Mouse (Mus musculus) neural tube, embryonic 11.5 days (tissue): ENCODE results near the gene Mpeg1. TPM values are rescaled to one million over a fixed set of nuclear protein-coding genes. Genes with fewer than 3 reads are reported as not detected.

Experiments
- ATAC-seq: fragments of 200-750 bp; cut with Nextera tagmentation; 2 replicates; pipeline ENCODE4 v1.8.0; 2017; ENCODE audit warnings: moderate number of reproducible peaks, mild to moderate bottlenecking, moderate TSS enrichment, moderate library complexity; ENCODE audit not compliant: insufficient read depth, low FRiP score, low TSS enrichment
- DNase-seq: peaks from one replicate; pipeline ENCODE4 v3.0.0-alpha.2; 2015; ENCODE audit warnings: low spot score
- H3K27ac ChIP-seq: fragments of 300-500 bp; sonication (generic); 2 replicates; pipeline ENCODE4 v1.5.1; 2014; ENCODE audit warnings: low read depth, mild to moderate bottlenecking, low read length
- H3K27me3 ChIP-seq: fragments of 300-500 bp; sonication (generic); 2 replicates; pipeline ENCODE4 v1.6.1; 2014; ENCODE audit warnings: mild to moderate bottlenecking, low read length, mixed read lengths; ENCODE audit not compliant: control insufficient read depth, insufficient read depth
- H3K36me3 ChIP-seq: fragments of 300-500 bp; sonication (generic); 2 replicates; pipeline ENCODE4 v1.6.1; 2014; ENCODE audit warnings: mild to moderate bottlenecking, low read length, moderate library complexity, mixed read lengths; ENCODE audit not compliant: control insufficient read depth, insufficient read depth
- H3K4me1 ChIP-seq: fragments of 300-500 bp; sonication (generic); 2 replicates; pipeline ENCODE4 v1.6.1; 2014; ENCODE audit warnings: low read length, mixed read lengths; ENCODE audit not compliant: control insufficient read depth, insufficient read depth
- H3K4me2 ChIP-seq: fragments of 300-500 bp; sonication (generic); 2 replicates; pipeline ENCODE4 v1.6.1; 2014; ENCODE audit warnings: low read depth, mild to moderate bottlenecking, moderate library complexity
- H3K4me3 ChIP-seq: fragments of 300-500 bp; sonication (generic); 2 replicates; pipeline ENCODE4 v1.5.1; 2014; ENCODE audit warnings: low read depth, low read length
- H3K9ac ChIP-seq: fragments of 300-500 bp; sonication (generic); 2 replicates; pipeline ENCODE4 v1.6.1; 2014; ENCODE audit warnings: mild to moderate bottlenecking, low read length
- H3K9me3 ChIP-seq: fragments of 300-500 bp; sonication (generic); 2 replicates; pipeline ENCODE4 v1.6.1; 2016; ENCODE audit warnings: low read length; ENCODE audit not compliant: control insufficient read depth
- WGBS: fragments of 180-500 bp; shearing (Covaris S2); extraction: QIAGEN DNeasy Blood & Tissue Kit; methylation state at CpG from one replicate; pipeline ENCODE4 v1.1.7; 2014; 5-methylcytosine and 5-hydroxymethylcytosine counted together
- polyA plus RNA-seq: library from polyadenylated mRNA; unstranded; fragments of >200 nt; fragmentation: Nextera tagmentation; extraction: Ambion mirVana; gene quantifications from 2 replicates; pipeline ENCODE4 v1.2.1, GENCODE M21; 2014

Gene Mpeg1
- polyA plus RNA-seq, 1 experiment from 2014 or later, result 1.1 TPM

DNA sequence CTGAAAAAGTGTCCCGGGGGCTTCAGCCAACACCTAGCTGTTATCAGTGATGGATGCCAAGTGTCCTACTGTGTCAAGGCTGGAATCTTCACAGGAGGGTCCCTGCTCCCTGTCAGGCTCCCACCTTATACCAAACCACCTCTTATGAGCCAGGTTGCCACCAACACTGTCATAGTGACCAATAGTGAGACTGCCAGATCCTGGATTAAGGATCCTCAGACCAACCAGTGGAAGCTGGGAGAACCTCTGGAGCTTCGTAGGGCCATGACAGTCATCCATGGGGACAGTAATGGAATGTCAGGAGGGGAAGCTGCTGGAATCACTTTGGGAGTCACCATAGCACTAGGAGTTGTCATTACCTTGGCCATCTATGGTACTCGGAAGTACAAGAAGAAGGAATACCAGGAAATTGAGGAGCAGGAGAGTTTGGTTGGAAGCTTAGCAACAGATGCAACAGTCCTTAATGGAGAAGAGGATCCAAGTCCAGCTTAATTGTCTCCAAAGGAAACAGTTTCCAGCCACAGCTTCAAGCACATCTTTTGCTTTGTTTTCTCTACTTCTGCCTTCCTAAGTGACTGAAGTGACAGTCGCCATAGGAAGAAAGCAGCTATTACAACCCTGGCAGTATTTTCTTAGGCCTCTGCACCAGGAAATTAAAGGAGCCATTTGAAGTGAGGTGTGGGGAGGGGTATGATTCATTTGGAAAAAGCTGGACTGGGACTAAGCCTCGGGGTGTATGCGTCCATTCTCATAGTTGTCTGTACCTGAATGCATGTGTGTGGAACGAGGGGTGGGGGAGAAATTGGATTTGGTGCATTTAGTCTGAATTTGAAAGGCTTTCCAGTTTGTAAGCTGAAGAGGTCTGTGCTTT is 2.5 kb downstream of the Mpeg1 start:
- ATAC-seq (no peak), DNase-seq (no peak)
- H3K4me3 ChIP-seq, result no peak overlapping the region
- no peaks in the 10 kb centered on the region for H3K4me1 ChIP-seq
- WGBS, result 84% methylated on average over 7 of the region's 7 CpGs
- H3K36me3 ChIP-seq, result no peaks in the 10 kb centered on the region
- no peak overlapping the region for H3K9ac ChIP-seq
- no peaks in the 10 kb centered on the region for H3K27me3 ChIP-seq
- no peak overlapping the region for H3K4me2 ChIP-seq
- no peak overlapping the region for H3K27ac ChIP-seq
- H3K9me3 ChIP-seq, result no peaks in the 10 kb centered on the region

DNA sequence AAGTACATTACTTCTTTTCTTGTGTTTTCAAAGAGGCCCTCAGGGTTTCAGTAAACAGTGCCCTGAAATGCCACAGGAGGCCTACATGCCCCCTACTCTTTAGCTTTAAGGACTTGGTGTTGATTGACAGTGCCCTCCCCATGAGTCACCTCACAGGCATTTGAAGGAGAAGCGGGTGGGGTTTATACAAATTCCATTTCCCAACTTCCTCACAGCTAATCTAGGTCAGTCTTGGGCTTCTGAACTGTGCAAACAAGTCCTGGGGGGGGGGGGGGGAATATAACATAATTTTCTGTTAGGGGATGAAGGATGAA is 3.1 kb downstream of the Mpeg1 start:
- H3K36me3 ChIP-seq, result no peaks in the 10 kb centered on the region; the same call in 1 of the 2 replicates
- no peaks in the 10 kb centered on the region for H3K4me1 ChIP-seq
- no peak overlapping the region for H3K4me3 ChIP-seq
- no peaks in the 10 kb centered on the region for H3K9me3 ChIP-seq
- H3K9ac ChIP-seq, result no peak overlapping the region
- no peak overlapping the region for H3K4me2 ChIP-seq
- no peaks in the 10 kb centered on the region for H3K27me3 ChIP-seq
- ATAC-seq, result no peak
- 76% methylated on average over 1 of the region's 1 CpGs for WGBS
- DNase-seq, result no peak
- no peak overlapping the region for H3K27ac ChIP-seq

DNA sequence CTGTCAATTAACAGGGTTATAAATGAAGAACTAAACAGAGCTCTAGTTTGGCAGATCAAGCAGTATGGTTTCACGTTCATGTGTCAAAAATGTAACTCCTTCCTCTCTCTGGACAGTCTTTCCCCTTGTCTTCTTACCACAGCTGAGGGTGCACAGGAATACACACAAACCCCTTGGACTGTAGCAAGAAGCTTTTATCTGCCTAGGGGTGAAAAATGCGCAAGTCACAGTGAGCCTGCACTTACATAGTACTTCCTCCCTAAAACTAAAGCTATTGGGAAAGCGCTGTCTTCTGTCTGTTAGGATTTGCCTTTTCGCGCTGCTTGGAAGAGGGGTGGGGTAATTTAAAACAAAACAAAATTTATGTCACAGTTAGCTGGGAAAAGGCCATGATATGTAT is 3.5 kb downstream of the Mpeg1 start:
- no peak overlapping the region for H3K4me2 ChIP-seq
- H3K27ac ChIP-seq, result no peak overlapping the region
- no peaks in the 10 kb centered on the region for H3K9me3 ChIP-seq
- H3K36me3 ChIP-seq, result peaks cover under 1% of the 10 kb centered on the region
- WGBS, result 86% methylated on average over 5 of the region's 5 CpGs
- no peak for DNase-seq
- H3K27me3 ChIP-seq, result no peaks in the 10 kb centered on the region
- no peak overlapping the region for H3K4me3 ChIP-seq
- H3K4me1 ChIP-seq, result no peaks in the 10 kb centered on the region
- no peak for ATAC-seq
- no peak overlapping the region for H3K9ac ChIP-seq

DNA sequence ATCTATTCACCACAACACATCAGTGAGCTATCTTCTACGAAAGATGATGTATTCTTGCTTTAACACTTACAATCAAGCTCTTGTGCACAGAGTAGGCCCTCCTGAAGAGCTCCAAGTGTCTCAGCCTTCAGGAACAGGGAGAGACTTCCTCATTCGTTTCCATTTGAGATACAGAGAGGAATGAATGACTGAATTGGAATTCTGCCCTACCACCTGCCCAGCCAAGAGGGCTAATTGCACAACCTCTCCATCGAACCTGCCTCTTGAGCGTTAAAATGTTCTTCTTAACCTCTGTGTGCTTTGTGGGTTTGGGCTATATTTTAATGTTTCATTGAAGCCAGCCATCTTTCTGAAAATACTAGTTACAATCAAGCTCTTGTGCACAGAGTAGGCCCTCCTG is 4.1 kb downstream of the Mpeg1 start:
- H3K4me3 ChIP-seq, result no peak overlapping the region
- no peak for DNase-seq
- H3K27me3 ChIP-seq, result no peaks in the 10 kb centered on the region
- H3K9me3 ChIP-seq, result no peaks in the 10 kb centered on the region
- H3K9ac ChIP-seq, result no peak overlapping the region
- H3K27ac ChIP-seq, result no peak overlapping the region
- H3K36me3 ChIP-seq, result peaks cover 5% of the 10 kb centered on the region
- no peak for ATAC-seq
- H3K4me2 ChIP-seq, result no peak overlapping the region
- WGBS, result 84% methylated on average over 4 of the region's 4 CpGs
- no peaks in the 10 kb centered on the region for H3K4me1 ChIP-seq

DNA sequence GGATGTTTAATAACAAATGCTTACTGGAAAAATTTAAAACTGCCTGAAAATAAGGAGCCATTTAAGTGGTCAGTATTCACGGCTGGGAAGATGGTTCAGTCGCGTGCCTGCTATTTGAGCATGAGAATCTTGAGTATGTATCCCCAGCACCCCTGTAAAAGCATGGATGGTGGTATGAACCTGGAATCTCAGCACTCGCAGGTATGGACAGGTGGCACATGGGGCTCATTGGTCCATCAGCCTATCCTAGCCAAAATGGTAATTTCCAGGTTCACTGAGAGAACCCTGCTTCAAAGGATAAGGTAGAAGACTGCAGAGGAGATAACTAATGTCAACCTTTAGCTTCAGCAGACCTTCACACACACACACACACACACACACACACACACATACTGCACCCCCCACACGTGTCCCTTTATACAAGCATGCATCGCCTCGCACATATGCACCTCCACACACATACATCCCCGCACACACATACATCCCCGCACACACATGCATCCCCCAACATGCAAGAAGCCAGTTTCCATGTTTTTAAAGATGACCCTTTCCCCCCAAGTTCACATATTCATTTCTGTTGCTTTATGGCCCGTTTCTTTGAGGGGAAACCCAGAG is 5.1 kb downstream of the Mpeg1 start:
- no peak overlapping the region for H3K9ac ChIP-seq
- no peaks in the 10 kb centered on the region for H3K9me3 ChIP-seq
- ATAC-seq (no peak), DNase-seq (no peak)
- H3K4me2 ChIP-seq, result no peak overlapping the region
- H3K27me3 ChIP-seq, result no peaks in the 10 kb centered on the region
- WGBS, result 92% methylated on average over 10 of the region's 10 CpGs
- H3K4me1 ChIP-seq, result no peaks in the 10 kb centered on the region
- no peak overlapping the region for H3K4me3 ChIP-seq
- H3K27ac ChIP-seq, result no peak overlapping the region
- peaks cover 5% of the 10 kb centered on the region for H3K36me3 ChIP-seq

DNA sequence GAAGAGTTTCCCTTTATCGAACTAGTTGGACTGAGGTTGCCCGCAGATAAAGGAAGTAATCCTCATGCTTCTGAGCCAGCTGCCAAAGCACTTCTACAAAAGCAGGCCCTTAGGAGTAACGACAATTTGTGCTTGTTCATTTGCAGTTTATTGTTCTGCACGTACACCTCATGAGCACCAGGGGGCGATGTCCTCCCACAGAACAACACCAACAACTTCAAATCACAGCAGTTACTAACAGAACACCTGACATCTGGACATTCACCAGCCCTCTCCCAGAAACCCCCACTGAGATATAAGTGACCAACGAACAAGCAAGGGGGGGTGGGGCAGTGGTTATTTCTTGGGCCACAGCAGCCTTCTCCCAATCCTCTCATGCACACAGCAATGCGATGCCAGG is 5.6 kb downstream of the Mpeg1 start:
- no peaks in the 10 kb centered on the region for H3K9me3 ChIP-seq
- no peaks in the 10 kb centered on the region for H3K4me1 ChIP-seq
- no peak overlapping the region for H3K4me2 ChIP-seq
- H3K36me3 ChIP-seq, result peaks cover 5% of the 10 kb centered on the region
- peak; percentile 32; the same call in 1 of the 2 replicates for ATAC-seq
- WGBS, result 34% methylated on average over 7 of the region's 7 CpGs
- DNase-seq, result peak; percentile 63
- no peak overlapping the region for H3K9ac ChIP-seq
- H3K27me3 ChIP-seq, result no peaks in the 10 kb centered on the region
- no peak overlapping the region for H3K4me3 ChIP-seq
- H3K27ac ChIP-seq, result no peak overlapping the region

DNA sequence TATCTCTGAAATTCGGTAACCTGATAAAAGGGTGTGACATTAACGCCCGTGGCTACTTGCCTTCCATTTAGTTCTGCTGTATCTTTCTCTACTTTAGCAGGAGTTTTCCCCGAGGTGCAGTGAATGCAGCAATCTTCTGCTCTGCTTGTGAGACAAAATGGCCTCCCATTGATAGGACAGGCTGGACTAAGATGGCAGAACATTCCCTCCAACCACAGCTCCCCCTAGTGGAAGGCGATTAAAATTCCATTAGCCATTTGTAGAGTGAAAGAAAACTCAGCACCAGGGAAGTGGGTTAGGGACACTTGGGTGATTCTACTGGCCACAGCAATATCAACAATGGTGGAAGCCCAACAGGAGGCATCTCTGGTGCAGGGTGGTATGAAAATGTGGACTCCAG is 6.9 kb downstream of the Mpeg1 start:
- Histone ChIP-seq H3K27me3 (no peaks in the 10 kb centered on the region), H3K4me3 (no peak overlapping the region), H3K4me2 (no peak overlapping the region), H3K36me3 (peaks cover 5% of the 10 kb centered on the region), H3K9ac (no peak overlapping the region), H3K27ac (no peak overlapping the region), H3K4me1 (no peaks in the 10 kb centered on the region), H3K9me3 (no peaks in the 10 kb centered on the region)
- WGBS, result 83% methylated on average over 5 of the region's 5 CpGs
- DNase-seq (peak; percentile 57), ATAC-seq (no peak)

DNA sequence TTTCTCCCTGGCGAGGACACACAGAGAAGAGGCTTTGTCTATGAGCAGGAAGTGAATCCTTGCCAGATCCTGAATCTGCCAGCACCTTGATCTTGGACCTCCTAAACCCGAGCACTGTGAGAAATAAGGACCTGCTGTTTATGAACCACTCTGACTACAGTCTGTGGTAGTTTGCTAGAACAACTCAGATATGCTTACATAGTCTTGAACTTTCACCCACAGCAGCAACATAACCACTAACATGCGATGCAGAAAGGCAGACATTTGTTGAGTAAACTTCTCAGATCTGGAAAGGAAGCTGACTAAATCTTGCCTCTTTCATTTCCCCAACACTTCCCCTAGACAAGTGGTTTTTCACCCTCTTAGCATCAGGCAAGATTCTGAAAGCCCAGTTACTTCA is 11.3 kb downstream of the Mpeg1 start:
- H3K9me3 ChIP-seq, result no peaks in the 10 kb centered on the region
- H3K9ac ChIP-seq, result no peak overlapping the region
- no peak overlapping the region for H3K27ac ChIP-seq
- WGBS, result 71% methylated on average over 3 of the region's 3 CpGs
- no peaks in the 10 kb centered on the region for H3K27me3 ChIP-seq
- ATAC-seq, result no peak
- DNase-seq, result no peak
- no peak overlapping the region for H3K4me3 ChIP-seq
- no peaks in the 10 kb centered on the region for H3K4me1 ChIP-seq
- no peak overlapping the region for H3K4me2 ChIP-seq
- H3K36me3 ChIP-seq, result peaks cover 7% of the 10 kb centered on the region

DNA sequence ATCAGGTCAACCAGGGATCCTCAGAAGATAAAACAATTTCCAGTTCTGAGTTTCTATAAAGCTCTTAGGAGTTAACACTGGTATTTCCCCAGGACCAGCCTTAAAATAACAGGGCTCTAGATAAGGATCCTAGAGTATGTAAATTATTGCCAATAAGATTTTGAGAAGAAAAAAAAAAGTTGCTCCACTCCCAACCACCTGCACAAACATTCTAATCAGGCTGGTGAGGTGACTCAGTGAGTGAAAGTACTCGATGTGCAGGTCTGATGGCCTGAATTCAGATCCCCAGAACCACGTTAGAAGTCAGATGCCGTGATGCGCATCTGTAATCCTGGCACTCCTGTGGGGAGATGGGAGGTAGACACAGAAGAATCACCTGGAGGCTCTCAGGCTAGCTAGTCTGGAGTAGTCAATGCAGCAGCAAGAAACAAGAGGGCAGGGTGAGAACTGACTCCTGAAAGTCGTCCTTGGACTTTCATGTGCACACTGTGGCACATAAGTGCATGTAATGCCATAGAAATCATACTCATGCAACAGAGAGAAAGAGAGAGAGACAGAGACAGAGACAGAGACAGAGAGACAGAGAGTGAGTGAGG is 11.9 kb downstream of the Mpeg1 start:
- Histone ChIP-seq H3K27ac (no peak overlapping the region), H3K4me1 (no peaks in the 10 kb centered on the region), H3K9ac (no peak overlapping the region), H3K4me2 (no peak overlapping the region), H3K27me3 (no peaks in the 10 kb centered on the region), H3K36me3 (peaks cover 7% of the 10 kb centered on the region), H3K4me3 (no peak overlapping the region), H3K9me3 (no peaks in the 10 kb centered on the region)
- ATAC-seq, result no peak
- no peak for DNase-seq
- 88% methylated on average over 5 of the region's 5 CpGs for WGBS
